Mouse (Mus musculus): ENCODE measurements around the gene Ppp1r3e.

The Ppp1r3e gene

GRCm38 (mm10) chr14:54877048-54877715 lies at the start of gene Ppp1r3e:
Ppp1r3e (minus strand) TSS chr14:54877550.
- DNase-seq = peak; percentile 82

GRCm38 (mm10) chr14:54926401-54927158 lies 49.2 kb upstream of the Ppp1r3e start:
- DNase-seq = no peak

- peak; percentile 46 for DNase-seq
Measured at GRCm38 (mm10) chr14:54925349-54926342, 48.3 kb upstream of the Ppp1r3e start, which contains the start of gene Efs. Efs (minus strand) TSS chr14:54926126.

- no peak for DNase-seq
Measured at GRCm38 (mm10) chr14:54924641-54925348, 47.4 kb upstream of the Ppp1r3e start.

- DNase-seq = no peak
Measured at GRCm38 (mm10) chr14:54920076-54920685, 42.8 kb upstream of the Ppp1r3e start.

- DNase-seq = no peak
Measured at GRCm38 (mm10) chr14:54913343-54913742, 36.0 kb upstream of the Ppp1r3e start.

- peak; percentile 82 for DNase-seq
Measured at GRCm38 (mm10) chr14:54912886-54913285, 35.5 kb upstream of the Ppp1r3e start, which contains the start of gene Slc22a17. Slc22a17 (minus strand) TSS chr14:54913132.

- DNase-seq = peak; percentile 59
Measured at GRCm38 (mm10) chr14:54912109-54912850, 34.9 kb upstream of the Ppp1r3e start.

GRCm38 (mm10) chr14:54908682-54909081 lies 31.3 kb upstream of the Ppp1r3e start:
- no peak for DNase-seq

- DNase-seq = no peak
Measured at GRCm38 (mm10) chr14:54903641-54904040, 26.3 kb upstream of the Ppp1r3e start.

- DNase-seq = peak; percentile 64
Measured at GRCm38 (mm10) chr14:54900383-54900782, 23.0 kb upstream of the Ppp1r3e start.

- DNase-seq = no peak
Measured at GRCm38 (mm10) chr14:54897445-54897844, 20.1 kb upstream of the Ppp1r3e start.

GRCm38 (mm10) chr14:54894296-54895151 lies 17.2 kb upstream of the Ppp1r3e start:
- DNase-seq = no peak

- peak; percentile 100 for DNase-seq
Measured at GRCm38 (mm10) chr14:54893651-54894181, 16.4 kb upstream of the Ppp1r3e start.

- no peak for DNase-seq
Measured at GRCm38 (mm10) chr14:54892200-54892599, 14.8 kb upstream of the Ppp1r3e start, which contains the start of gene Pabpn1. Pabpn1 (plus strand) TSS chr14:54892500.

- no peak for DNase-seq
Measured at GRCm38 (mm10) chr14:54885309-54885708, 8.0 kb upstream of the Ppp1r3e start.

GRCm38 (mm10) chr14:54884022-54884712 lies 6.8 kb upstream of the Ppp1r3e start:
- DNase-seq = no peak

- peak; percentile 85 for DNase-seq
Measured at GRCm38 (mm10) chr14:54883154-54884021, 6.0 kb upstream of the Ppp1r3e start, which contains the start of the genes Bcl2l2 and Gm20521. Bcl2l2 (plus strand) TSS chr14:54883377. Gm20521 (plus strand) TSS chr14:54883441.

Measured in cerebellum, adult 11-12 months (tissue).